Mouse (Mus musculus) leukemia stem cell, adult 10-12 weeks (primary cell): ENCODE results near the gene Tacc2. TPM values are rescaled to one million over a fixed set of nuclear protein-coding genes. Genes with fewer than 3 reads are reported as not detected.

Source experiments
- polyA plus RNA-seq: library from polyadenylated mRNA; stranded (reverse); fragments of >175 nt; gene quantifications from 2 replicates; pipeline ENCODE4 v1.2.3, GENCODE M21; 2012; ENCODE audit warnings: low replicate concordance

The Tacc2 gene
- polyA plus RNA-seq: 1.2 and 2.8 TPM in 2 replicates

GRCm38 (mm10) chr7:130577388-130578003, at the start of gene Tacc2:
Tacc2 (plus strand) TSS chr7:130577438.

GRCm38 (mm10) chr7:130572821-130573220, 4.4 kb upstream of the Tacc2 start, which contains the start of gene Nsmce4a:
Nsmce4a (minus strand) TSS chr7:130573118.

GRCm38 (mm10) chr7:130773914-130774630, 196.8 kb downstream of the Tacc2 start, which contains the start of gene Btbd16:
Btbd16 (plus strand) TSS chr7:130774069.

Other genes with a start within 250 kb of the Tacc2 start
- 2.8 and 18.2 TPM in 2 replicates for gene Ate1, start 57.1 kb upstream of the Tacc2 start, polyA plus RNA-seq
- 130 and 198 TPM in 2 replicates for gene Nsmce4a, start 4.3 kb upstream of the Tacc2 start, polyA plus RNA-seq
- gene Btbd16, start 196.6 kb downstream of the Tacc2 start, polyA plus RNA-seq: not detected in 2 replicates